Mouse (Mus musculus) spleen, adult 2 months (tissue): ENCODE measurements around the gene Npm1.

Source experiments
- CTCF ChIP-seq: fragments of 200-500 bp; IDR thresholded peaks from 2 replicates; pipeline ENCODE4 v1.5.1; 2011; ENCODE audit warnings: mild to moderate bottlenecking, inconsistent platforms; ENCODE audit not compliant: insufficient read depth, insufficient read length, insufficient replicate concordance; ENCODE audit errors: extremely low read depth
- POLR2A ChIP-seq: fragments of 200-500 bp; IDR thresholded peaks from 2 replicates; pipeline ENCODE4 v1.6.1; 2011; ENCODE audit warnings: low read depth, low read length, inconsistent platforms

GRCm38 (mm10) chr11:33149453-33149852 lies 13.6 kb downstream of the Npm1 start:
- no peak for TF ChIP-seq CTCF
- no peak for TF ChIP-seq POLR2A
